Mouse (Mus musculus): ENCODE data around the gene Adamts2. TPM values are rescaled to one million over a fixed set of nuclear protein-coding genes. Genes with fewer than 3 reads are reported as not detected.

Gene Adamts2
- polyA plus RNA-seq, 1 experiment from 2014 or later, result 0.87 TPM

GRCm38 (mm10) chr11:50720856-50721550, 119.1 kb downstream of the Adamts2 start:
- no peaks in the 10 kb centered on the region for H3K9me3 ChIP-seq (ENCODE audit: control insufficient read depth, low read length)
- DNase-seq (ENCODE audit: low spot score, missing footprints) (peak; percentile 80), ATAC-seq (ENCODE audit: low FRiP score) (no peak)
- no peak overlapping the region for H3K4me3 ChIP-seq (ENCODE audit: low read depth, low read length)
- 65% methylated on average over 12 of the region's 12 CpGs for WGBS
- H3K27ac ChIP-seq (ENCODE audit: low read depth, low read length), result no peak overlapping the region
- no peaks in the 10 kb centered on the region for H3K27me3 ChIP-seq (ENCODE audit: control insufficient read depth, insufficient read depth, low read length)
- no peak overlapping the region for H3K4me2 ChIP-seq
- H3K9ac ChIP-seq (ENCODE audit: low read length), result no peak overlapping the region
- no peaks in the 10 kb centered on the region for H3K4me1 ChIP-seq (ENCODE audit: control insufficient read depth, insufficient read depth, low read length)
- H3K36me3 ChIP-seq (ENCODE audit: control insufficient read depth, insufficient read depth, low read length), result no peaks in the 10 kb centered on the region

GRCm38 (mm10) chr11:50725595-50725994, 123.7 kb downstream of the Adamts2 start:
- H3K4me3 ChIP-seq (ENCODE audit: low read depth, low read length), result no peak overlapping the region
- no peaks in the 10 kb centered on the region for H3K27me3 ChIP-seq (ENCODE audit: control insufficient read depth, insufficient read depth, low read length)
- 77% methylated on average over 4 of the region's 4 CpGs for WGBS
- DNase-seq (ENCODE audit: low spot score, missing footprints) (peak; percentile 78), ATAC-seq (ENCODE audit: low FRiP score) (no peak)
- no peak overlapping the region for H3K27ac ChIP-seq (ENCODE audit: low read depth, low read length)
- no peaks in the 10 kb centered on the region for H3K36me3 ChIP-seq (ENCODE audit: control insufficient read depth, insufficient read depth, low read length)
- H3K4me2 ChIP-seq, result no peak overlapping the region
- H3K9me3 ChIP-seq (ENCODE audit: control insufficient read depth, low read length), result no peaks in the 10 kb centered on the region
- H3K9ac ChIP-seq (ENCODE audit: low read length), result no peak overlapping the region
- H3K4me1 ChIP-seq (ENCODE audit: control insufficient read depth, insufficient read depth, low read length), result no peaks in the 10 kb centered on the region

- ATAC-seq (ENCODE audit: low FRiP score) (no peak), DNase-seq (ENCODE audit: low spot score, missing footprints) (no peak)
- no peaks in the 10 kb centered on the region for H3K4me1 ChIP-seq (ENCODE audit: control insufficient read depth, insufficient read depth, low read length)
- no peak overlapping the region for H3K9ac ChIP-seq (ENCODE audit: low read length)
- 78% methylated on average over 5 of the region's 5 CpGs for WGBS
- no peaks in the 10 kb centered on the region for H3K27me3 ChIP-seq (ENCODE audit: control insufficient read depth, insufficient read depth, low read length)
- no peak overlapping the region for H3K27ac ChIP-seq (ENCODE audit: low read depth, low read length)
- H3K9me3 ChIP-seq (ENCODE audit: control insufficient read depth, low read length), result no peaks in the 10 kb centered on the region
- no peaks in the 10 kb centered on the region for H3K36me3 ChIP-seq (ENCODE audit: control insufficient read depth, insufficient read depth, low read length)
- no peak overlapping the region for H3K4me3 ChIP-seq (ENCODE audit: low read depth, low read length)
- H3K4me2 ChIP-seq, result no peak overlapping the region
These were observed 124.2 kb downstream of the Adamts2 start for GRCm38 (mm10) chr11:50726035-50726434.

- DNase-seq (ENCODE audit: low spot score, missing footprints) (no peak), ATAC-seq (ENCODE audit: low FRiP score) (no peak)
- no peak overlapping the region for H3K4me2 ChIP-seq
- H3K27ac ChIP-seq (ENCODE audit: low read depth, low read length), result no peak overlapping the region
- no peaks in the 10 kb centered on the region for H3K4me1 ChIP-seq (ENCODE audit: control insufficient read depth, insufficient read depth, low read length)
- H3K27me3 ChIP-seq (ENCODE audit: control insufficient read depth, insufficient read depth, low read length), result no peaks in the 10 kb centered on the region
- WGBS, result 54% methylated on average over 3 of the region's 3 CpGs
- no peak overlapping the region for H3K4me3 ChIP-seq (ENCODE audit: low read depth, low read length)
- H3K9ac ChIP-seq (ENCODE audit: low read length), result no peak overlapping the region
- no peaks in the 10 kb centered on the region for H3K36me3 ChIP-seq (ENCODE audit: control insufficient read depth, insufficient read depth, low read length)
- no peaks in the 10 kb centered on the region for H3K9me3 ChIP-seq (ENCODE audit: control insufficient read depth, low read length)
These were observed 131.3 kb downstream of the Adamts2 start for GRCm38 (mm10) chr11:50733146-50733545.

GRCm38 (mm10) chr11:50734129-50734528, 132.2 kb downstream of the Adamts2 start:
- no peak overlapping the region for H3K9ac ChIP-seq (ENCODE audit: low read length)
- no peaks in the 10 kb centered on the region for H3K36me3 ChIP-seq (ENCODE audit: control insufficient read depth, insufficient read depth, low read length)
- no peak for DNase-seq (ENCODE audit: low spot score, missing footprints)
- no peak overlapping the region for H3K4me3 ChIP-seq (ENCODE audit: low read depth, low read length)
- no peak overlapping the region for H3K27ac ChIP-seq (ENCODE audit: low read depth, low read length)
- H3K4me1 ChIP-seq (ENCODE audit: control insufficient read depth, insufficient read depth, low read length), result no peaks in the 10 kb centered on the region
- no peak for ATAC-seq (ENCODE audit: low FRiP score)
- no peak overlapping the region for H3K4me2 ChIP-seq
- WGBS, result 63% methylated on average over 4 of the region's 4 CpGs
- H3K27me3 ChIP-seq (ENCODE audit: control insufficient read depth, insufficient read depth, low read length), result no peaks in the 10 kb centered on the region
- H3K9me3 ChIP-seq (ENCODE audit: control insufficient read depth, low read length), result no peaks in the 10 kb centered on the region

- no peak overlapping the region for H3K4me3 ChIP-seq (ENCODE audit: low read depth, low read length)
- no peaks in the 10 kb centered on the region for H3K27me3 ChIP-seq (ENCODE audit: control insufficient read depth, insufficient read depth, low read length)
- DNase-seq (ENCODE audit: low spot score, missing footprints) (no peak), ATAC-seq (ENCODE audit: low FRiP score) (no peak)
- H3K9me3 ChIP-seq (ENCODE audit: control insufficient read depth, low read length), result no peaks in the 10 kb centered on the region
- H3K9ac ChIP-seq (ENCODE audit: low read length), result no peak overlapping the region
- no peaks in the 10 kb centered on the region for H3K36me3 ChIP-seq (ENCODE audit: control insufficient read depth, insufficient read depth, low read length)
- H3K27ac ChIP-seq (ENCODE audit: low read depth, low read length), result no peak overlapping the region
- H3K4me1 ChIP-seq (ENCODE audit: control insufficient read depth, insufficient read depth, low read length), result no peaks in the 10 kb centered on the region
- H3K4me2 ChIP-seq, result no peak overlapping the region
- WGBS, result 92% methylated on average over 1 of the region's 1 CpGs
These were observed 134.7 kb downstream of the Adamts2 start for GRCm38 (mm10) chr11:50736548-50736947.

- Histone ChIP-seq H3K4me2 (no peak overlapping the region), H3K9ac (ENCODE audit: low read length) (no peak overlapping the region), H3K36me3 (ENCODE audit: control insufficient read depth, insufficient read depth, low read length) (no peaks in the 10 kb centered on the region), H3K27me3 (ENCODE audit: control insufficient read depth, insufficient read depth, low read length) (no peaks in the 10 kb centered on the region), H3K9me3 (ENCODE audit: control insufficient read depth, low read length) (no peaks in the 10 kb centered on the region), H3K4me1 (ENCODE audit: control insufficient read depth, insufficient read depth, low read length) (no peaks in the 10 kb centered on the region), H3K4me3 (ENCODE audit: low read depth, low read length) (no peak overlapping the region), H3K27ac (ENCODE audit: low read depth, low read length) (no peak overlapping the region)
- no peak for ATAC-seq (ENCODE audit: low FRiP score)
- no peak for DNase-seq (ENCODE audit: low spot score, missing footprints)
- 96% methylated on average over 1 of the region's 1 CpGs for WGBS
These were observed 136.6 kb downstream of the Adamts2 start for GRCm38 (mm10) chr11:50738436-50738835.

- Histone ChIP-seq H3K9ac (ENCODE audit: low read length) (no peak overlapping the region), H3K4me1 (ENCODE audit: control insufficient read depth, insufficient read depth, low read length) (no peaks in the 10 kb centered on the region), H3K9me3 (ENCODE audit: control insufficient read depth, low read length) (no peaks in the 10 kb centered on the region), H3K4me2 (no peak overlapping the region), H3K27me3 (ENCODE audit: control insufficient read depth, insufficient read depth, low read length) (no peaks in the 10 kb centered on the region), H3K4me3 (ENCODE audit: low read depth, low read length) (no peak overlapping the region), H3K36me3 (ENCODE audit: control insufficient read depth, insufficient read depth, low read length) (no peaks in the 10 kb centered on the region), H3K27ac (ENCODE audit: low read depth, low read length) (no peak overlapping the region)
- DNase-seq (ENCODE audit: low spot score, missing footprints), result no peak
- 65% methylated on average over 10 of the region's 10 CpGs for WGBS
- no peak for ATAC-seq (ENCODE audit: low FRiP score)
These were observed 137.6 kb downstream of the Adamts2 start for GRCm38 (mm10) chr11:50739453-50739852.

- Histone ChIP-seq H3K4me3 (ENCODE audit: low read depth, low read length) (no peak overlapping the region), H3K27me3 (ENCODE audit: control insufficient read depth, insufficient read depth, low read length) (no peaks in the 10 kb centered on the region), H3K27ac (ENCODE audit: low read depth, low read length) (no peak overlapping the region), H3K4me1 (ENCODE audit: control insufficient read depth, insufficient read depth, low read length) (no peaks in the 10 kb centered on the region), H3K9me3 (ENCODE audit: control insufficient read depth, low read length) (no peaks in the 10 kb centered on the region), H3K9ac (ENCODE audit: low read length) (no peak overlapping the region), H3K4me2 (no peak overlapping the region), H3K36me3 (ENCODE audit: control insufficient read depth, insufficient read depth, low read length) (no peaks in the 10 kb centered on the region)
- WGBS, result 50% methylated on average over 1 of the region's 1 CpGs
- no peak for DNase-seq (ENCODE audit: low spot score, missing footprints)
- ATAC-seq (ENCODE audit: low FRiP score), result no peak
These were observed 140.3 kb downstream of the Adamts2 start for GRCm38 (mm10) chr11:50742146-50742545.

Data from midbrain, embryonic 11.5 days (tissue).